Mouse (Mus musculus) brain, embryonic 14.5 days (tissue): ENCODE measurements at regions not wholly inside any gene's neighbourhood (a gene's known extent, or its start where the extent isn't known, plus 50 kb on each side); places are given as distances from the start of the nearest gene placed in this dataset.

Source experiments
- DNase-seq: peaks from one replicate; pipeline ENCODE4 v3.0.0-alpha.2; 2011; ENCODE audit warnings: low read depth
- CTCF ChIP-seq: fragments of 200-500 bp; IDR thresholded peaks from 2 replicates; pipeline ENCODE4 v1.5.1; 2012; ENCODE audit warnings: inconsistent platforms, mild to moderate bottlenecking, moderate library complexity, borderline replicate concordance; ENCODE audit not compliant: insufficient read depth, insufficient read length; ENCODE audit errors: extremely low read depth
- POLR2A ChIP-seq: fragments of 200-500 bp; IDR thresholded peaks from 2 replicates; pipeline ENCODE4 v1.6.1; 2012; ENCODE audit warnings: mild to moderate bottlenecking, inconsistent platforms, borderline replicate concordance; ENCODE audit not compliant: poor library complexity, insufficient read depth, insufficient read length, severe bottlenecking; ENCODE audit errors: extremely low read depth

- TF ChIP-seq POLR2A, result no peak
- no peak for TF ChIP-seq CTCF
- DNase-seq, result no peak
These were observed 1098.7 kb downstream of the Pcdh18 start for GRCm38 (mm10) chr3:48658386-48658785.

GRCm38 (mm10) chr3:48655084-48655483 lies 1102.0 kb downstream of the Pcdh18 start:
- no peak for DNase-seq
- TF ChIP-seq POLR2A (no peak), CTCF (no peak)

GRCm38 (mm10) chr3:48631889-48632483 lies 1125.1 kb downstream of the Pcdh18 start:
- DNase-seq, result no peak
- TF ChIP-seq POLR2A (no peak), CTCF (no peak)

- DNase-seq, result no peak
- TF ChIP-seq CTCF (no peak), POLR2A (no peak)
These were observed 1148.2 kb downstream of the Pcdh18 start for GRCm38 (mm10) chr3:48608933-48609332.

GRCm38 (mm10) chr3:48604840-48605239 lies 1152.3 kb downstream of the Pcdh18 start:
- TF ChIP-seq POLR2A, result no peak
- no peak for DNase-seq

GRCm38 (mm10) chr3:48587341-48587740 lies 1169.8 kb downstream of the Pcdh18 start:
- TF ChIP-seq CTCF (no peak), POLR2A (no peak)
- no peak for DNase-seq

GRCm38 (mm10) chr3:48586145-48586544 lies 1171.0 kb downstream of the Pcdh18 start:
- peak; percentile 71 for DNase-seq
- TF ChIP-seq CTCF (no peak), POLR2A (no peak)

- no peak for DNase-seq
- TF ChIP-seq CTCF, result no peak
- TF ChIP-seq POLR2A, result no peak
These were observed 1172.8 kb downstream of the Pcdh18 start for GRCm38 (mm10) chr3:48584340-48584739.

- DNase-seq, result no peak
- TF ChIP-seq POLR2A, result no peak
- TF ChIP-seq CTCF, result no peak
These were observed 1174.6 kb downstream of the Pcdh18 start for GRCm38 (mm10) chr3:48582521-48582920.

GRCm38 (mm10) chr3:48579971-48580370 lies 1177.2 kb downstream of the Pcdh18 start:
- no peak for TF ChIP-seq POLR2A
- TF ChIP-seq CTCF, result no peak
- peak; percentile 87 for DNase-seq

GRCm38 (mm10) chr3:48579229-48579628 lies 1177.9 kb downstream of the Pcdh18 start:
- TF ChIP-seq POLR2A, result no peak
- no peak for TF ChIP-seq CTCF
- DNase-seq, result peak; percentile 63

- DNase-seq, result no peak
- TF ChIP-seq POLR2A, result no peak
- no peak for TF ChIP-seq CTCF
These were observed 1210.5 kb downstream of the Pcdh18 start for GRCm38 (mm10) chr3:48546669-48547068.
